Mouse (Mus musculus) heart, adult 2 months (tissue): ENCODE results near the gene Kalrn. TPM values are rescaled to one million over a fixed set of nuclear protein-coding genes. Genes with fewer than 3 reads are reported as not detected.

Experiments used
- DNase-seq, 2 experiments: peaks; one replicate each; pipeline ENCODE4 v3.0.0; 2021
- H3K27ac ChIP-seq: fragments of 200-600 bp; 2 replicates; pipeline ENCODE4 v1.8.1; 2022
- H3K27me3 ChIP-seq: fragments of 200-500 bp; 2 replicates; pipeline ENCODE4 v1.6.1; 2012; ENCODE audit warnings: mild to moderate bottlenecking, low read length, inconsistent platforms, mixed read lengths; ENCODE audit not compliant: control insufficient read depth, insufficient read depth
- H3K36me3 ChIP-seq: fragments of 200-500 bp; 2 replicates; pipeline ENCODE4 v1.6.1; 2012; ENCODE audit warnings: low read length, inconsistent platforms; ENCODE audit not compliant: control insufficient read depth, insufficient read depth
- H3K4me1 ChIP-seq: fragments of 200-500 bp; 2 replicates; pipeline ENCODE4 v1.6.1; 2011; ENCODE audit warnings: low read length; ENCODE audit not compliant: control insufficient read depth, insufficient read depth
- H3K4me3 ChIP-seq: fragments of 200-600 bp; 2 replicates; pipeline ENCODE4 v1.8.1; 2022
- H3K79me2 ChIP-seq: fragments of 200-500 bp; replicated peaks from 2 replicates; pipeline ENCODE4 v1.6.1; 2012; ENCODE audit warnings: mild to moderate bottlenecking, inconsistent platforms, low read length, moderate library complexity, mixed read lengths; ENCODE audit not compliant: control insufficient read depth, insufficient read depth
- H3K9ac ChIP-seq: fragments of 200-500 bp; 2 replicates; pipeline ENCODE4 v1.6.1; 2012; ENCODE audit warnings: low read depth, mild to moderate bottlenecking, control low read depth, inconsistent platforms, low read length, mixed read lengths
- CTCF ChIP-seq: fragments of 200-600 bp; IDR thresholded peaks from 2 replicates; pipeline ENCODE4 v1.8.1; 2022; ENCODE audit warnings: antibody characterized with exemption, mild to moderate bottlenecking, moderate library complexity
- EP300 ChIP-seq: fragments of 200-500 bp; IDR thresholded peaks from 2 replicates; pipeline ENCODE4 v1.6.1; 2011; ENCODE audit warnings: low read depth, low read length, control low read depth; ENCODE audit not compliant: insufficient read depth
- POLR2A ChIP-seq: fragments of 200-500 bp; IDR thresholded peaks from 2 replicates; pipeline ENCODE4 v1.6.1; 2011; ENCODE audit warnings: mild to moderate bottlenecking, low read depth, low read length, control low read depth; ENCODE audit not compliant: insufficient read depth
- WGBS: fragments of 180-500 bp; shearing (Covaris S2); methylation state at CpG from one replicate; pipeline ENCODE4 v1.1.7; 2018; 5-methylcytosine and 5-hydroxymethylcytosine counted together
- intact Hi-C: fragments of 180-260 bp; cut with DNase I; formaldehyde crosslinking; loops from one replicate; pipeline ENCODE4 v1.15.1; 2025
- polyA plus RNA-seq: library from polyadenylated mRNA; depleted of rRNA; stranded (reverse); fragments of >200 nt; gene quantifications from 2 replicates; pipeline ENCODE4 v1.2.3, GENCODE M21; 2012
- total RNA-seq, 2 experiments: library from RNA; stranded (reverse); gene quantifications; 2 replicates each; pipeline ENCODE4 v1.2.3; 2021

Gene Kalrn
- total and polyA plus RNA-seq, 3 experiments = 8.2 to 31.8 (median 26.1) TPM

- intact Hi-C loops = loop anchor here (10.0 kb wide), 1 partner anchor 407 kb away; no protein-coding TSS in a partner anchor
- H3K4me3 ChIP-seq = no peak overlapping the region
- no peak overlapping the region for H3K27ac ChIP-seq
- H3K4me1 ChIP-seq = no peaks in the 10 kb centered on the region
- no peak for DNase-seq
- H3K27me3 ChIP-seq = no peaks in the 10 kb centered on the region
- H3K79me2 ChIP-seq = no peaks in the 10 kb centered on the region
- 65% methylated on average over 4 of the region's 4 CpGs for WGBS
- no peak overlapping the region for H3K9ac ChIP-seq
- no peaks in the 10 kb centered on the region for H3K36me3 ChIP-seq
- TF ChIP-seq POLR2A (no peak), EP300 (no peak), CTCF (no peak)
Measured at GRCm38 (mm10) chr16:34601954-34602353, 28.6 kb upstream of the Kalrn start.

- H3K27ac ChIP-seq = no peak overlapping the region
- no peak for DNase-seq
- intact Hi-C loops = no loop called here
Measured at GRCm38 (mm10) chr16:34595294-34595693, 22.0 kb upstream of the Kalrn start.

GRCm38 (mm10) chr16:34594597-34595262 is 21.4 kb upstream of the Kalrn start:
- H3K79me2 ChIP-seq = no peaks in the 10 kb centered on the region
- H3K27me3 ChIP-seq = no peaks in the 10 kb centered on the region
- H3K27ac ChIP-seq = no peak overlapping the region
- no peaks in the 10 kb centered on the region for H3K36me3 ChIP-seq
- TF ChIP-seq POLR2A (no peak), CTCF (no peak), EP300 (no peak)
- 64% methylated on average over 8 of the region's 8 CpGs for whole genome bisulfite sequencing
- H3K9ac ChIP-seq = no peak overlapping the region
- no peaks in the 10 kb centered on the region for H3K4me1 ChIP-seq
- H3K4me3 ChIP-seq = no peak overlapping the region
- no peak for DNase-seq
- intact Hi-C loops = no loop called here

More at GRCm38 (mm10) chr16:34595294-34595693, 22.0 kb upstream of the Kalrn start:
- H3K27me3 ChIP-seq = no peaks in the 10 kb centered on the region
- no peaks in the 10 kb centered on the region for H3K36me3 ChIP-seq
- H3K9ac ChIP-seq = no peak overlapping the region
- no peak overlapping the region for H3K4me3 ChIP-seq
- 14% methylated on average over 3 of the region's 3 CpGs for WGBS
- no peaks in the 10 kb centered on the region for H3K4me1 ChIP-seq
- no peak for TF ChIP-seq CTCF
- TF ChIP-seq EP300 = no peak
- no peak for TF ChIP-seq POLR2A
- no peaks in the 10 kb centered on the region for H3K79me2 ChIP-seq

GRCm38 (mm10) chr16:34592696-34593095 is 19.4 kb upstream of the Kalrn start:
- Histone ChIP-seq H3K36me3 (no peaks in the 10 kb centered on the region), H3K4me3 (no peak overlapping the region), H3K9ac (no peak overlapping the region), H3K79me2 (no peaks in the 10 kb centered on the region), H3K4me1 (no peaks in the 10 kb centered on the region), H3K27me3 (no peaks in the 10 kb centered on the region), H3K27ac (no peak overlapping the region)
- no peak for DNase-seq
- WGBS = 33% methylated on average over 2 of the region's 2 CpGs
- TF ChIP-seq CTCF (no peak), POLR2A (no peak)
- intact Hi-C loops = no loop called here

GRCm38 (mm10) chr16:34591934-34592333 is 18.6 kb upstream of the Kalrn start:
- Histone ChIP-seq H3K36me3 (no peaks in the 10 kb centered on the region), H3K27me3 (no peaks in the 10 kb centered on the region), H3K79me2 (no peaks in the 10 kb centered on the region), H3K27ac (no peak overlapping the region), H3K9ac (no peak overlapping the region), H3K4me3 (no peak overlapping the region), H3K4me1 (no peaks in the 10 kb centered on the region)
- intact Hi-C loops = no loop called here
- TF ChIP-seq POLR2A (no peak), CTCF (no peak), EP300 (no peak)
- 88% methylated on average over 1 of the region's 1 CpGs for WGBS
- no peak for DNase-seq

GRCm38 (mm10) chr16:34579671-34580326 is 6.5 kb upstream of the Kalrn start:
- Histone ChIP-seq H3K4me3 (no peak overlapping the region), H3K79me2 (no peaks in the 10 kb centered on the region), H3K4me1 (no peaks in the 10 kb centered on the region), H3K9ac (no peak overlapping the region), H3K27me3 (no peaks in the 10 kb centered on the region), H3K27ac (no peak overlapping the region), H3K36me3 (no peaks in the 10 kb centered on the region)
- 96% methylated on average over 4 of the region's 4 CpGs for WGBS
- intact Hi-C loops = no loop called here
- peak in 1 of 2 experiments; percentile 1 for DNase-seq
- TF ChIP-seq POLR2A (no peak), CTCF (peak; percentile 69)
